Mouse (Mus musculus) ES-Bruce4 (cell line): ENCODE data around the gene Tstd1. TPM values are rescaled to one million over a fixed set of nuclear protein-coding genes. Genes with fewer than 3 reads are reported as not detected.

ENCODE experiments used
- H3K27ac ChIP-seq: 2 replicates; pipeline ENCODE4 v1.5.1; 2012; ENCODE audit warnings: low read length, inconsistent platforms; ENCODE audit not compliant: insufficient read depth
- H3K27me3 ChIP-seq: 2 replicates; pipeline ENCODE4 v1.6.1; 2012; ENCODE audit warnings: mild to moderate bottlenecking, low read length, inconsistent platforms; ENCODE audit not compliant: control insufficient read depth, poor library complexity, insufficient read depth, severe bottlenecking
- H3K36me3 ChIP-seq: 2 replicates; pipeline ENCODE4 v1.6.1; 2012; ENCODE audit warnings: inconsistent platforms, mild to moderate bottlenecking, low read length, moderate library complexity; ENCODE audit not compliant: control insufficient read depth, poor library complexity, insufficient read depth, severe bottlenecking
- H3K4me1 ChIP-seq: one replicate; pipeline ENCODE4 v1.8.1; 2011; ENCODE audit warnings: low read length; ENCODE audit not compliant: control insufficient read depth, insufficient read depth
- H3K4me3 ChIP-seq: 2 replicates; pipeline ENCODE4 v1.5.1; 2011; ENCODE audit warnings: low read depth, mild to moderate bottlenecking, low read length
- H3K9ac ChIP-seq: 2 replicates; pipeline ENCODE4 v1.6.1; 2012; ENCODE audit warnings: low read depth, mild to moderate bottlenecking, inconsistent platforms; ENCODE audit not compliant: poor library complexity, severe bottlenecking
- H3K9me3 ChIP-seq: replicated peaks from 2 replicates; pipeline ENCODE4 v1.6.1; 2012; ENCODE audit warnings: mild to moderate bottlenecking, low read length, inconsistent platforms; ENCODE audit not compliant: control insufficient read depth, poor library complexity, insufficient read depth, severe bottlenecking
- CTCF ChIP-seq: IDR thresholded peaks from one replicate; pipeline ENCODE4 v1.8.1; 2011; ENCODE audit warnings: low read depth, low read length
- EP300 ChIP-seq: IDR thresholded peaks from 2 replicates; pipeline ENCODE4 v1.6.1; 2011; ENCODE audit warnings: low read depth, low read length; ENCODE audit not compliant: insufficient read depth
- POLR2A ChIP-seq: IDR thresholded peaks from one replicate; pipeline ENCODE4 v1.8.1; 2011; ENCODE audit warnings: low read length; ENCODE audit not compliant: insufficient read depth
- polyA plus RNA-seq: library from polyadenylated mRNA; stranded (reverse); fragments of >200 nt; gene quantifications from 2 replicates; pipeline ENCODE4 v1.2.4, GENCODE M21; 2011; ENCODE audit warnings: low read depth; ENCODE audit not compliant: missing spikeins, insufficient read depth, insufficient read length

The Tstd1 gene
- polyA plus RNA-seq, 1 experiment = 9.9 TPM

GRCm38 (mm10) chr1:171411492-171411941 is 7.2 kb upstream of the Tstd1 start:
- no peaks in the 10 kb centered on the region for H3K9me3 ChIP-seq
- peaks cover 12% of the 10 kb centered on the region for H3K36me3 ChIP-seq
- H3K27me3 ChIP-seq = no peaks in the 10 kb centered on the region
- TF ChIP-seq CTCF (no peak), POLR2A (no peak), EP300 (no peak)
- H3K9ac ChIP-seq = peak overlapping the region; percentile 93
- peak overlapping the region; percentile 45; the same call in 1 of the 2 replicates for H3K27ac ChIP-seq
- H3K4me1 ChIP-seq = peaks cover 8% of the 10 kb centered on the region
- peak overlapping the region; percentile 70 for H3K4me3 ChIP-seq

GRCm38 (mm10) chr1:171412001-171412441 is 6.7 kb upstream of the Tstd1 start:
- Histone ChIP-seq H3K36me3 (peaks cover 12% of the 10 kb centered on the region), H3K27me3 (no peaks in the 10 kb centered on the region), H3K4me3 (peak overlapping the region; percentile 70), H3K9ac (peak overlapping the region; percentile 93), H3K9me3 (no peaks in the 10 kb centered on the region), H3K27ac (peak overlapping the region; percentile 45), H3K4me1 (peaks cover 8% of the 10 kb centered on the region)
- 0 out of 2 replicates have a peak, but pooled peaks have one; percentile 13 for TF ChIP-seq EP300
- TF ChIP-seq CTCF = no peak
- no peak for TF ChIP-seq POLR2A

DNA sequence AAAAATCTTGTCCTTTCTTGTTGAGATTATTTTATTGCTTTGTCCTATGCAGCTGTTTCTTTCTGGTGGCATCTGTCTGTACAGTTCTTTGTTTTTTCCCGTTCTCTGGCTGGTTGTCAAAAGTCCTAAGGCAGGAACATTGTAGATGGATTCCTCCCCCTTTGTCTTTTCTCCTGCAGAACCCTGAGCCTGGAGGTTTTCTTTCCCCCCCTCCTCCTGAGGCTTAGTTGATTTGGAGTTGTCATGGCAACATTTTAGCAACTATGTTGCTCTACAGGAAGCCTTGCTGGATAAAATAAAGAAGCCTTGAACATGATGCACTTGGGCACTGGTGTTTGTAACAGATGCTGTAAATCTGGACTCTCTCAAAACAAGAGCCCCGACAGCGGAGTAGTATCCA is 6.2 kb upstream of the Tstd1 start:
- Histone ChIP-seq H3K36me3 (peaks cover 14% of the 10 kb centered on the region), H3K27ac (peak overlapping the region; percentile 45), H3K27me3 (no peaks in the 10 kb centered on the region), H3K9me3 (no peaks in the 10 kb centered on the region), H3K4me1 (peaks cover 8% of the 10 kb centered on the region), H3K4me3 (peak overlapping the region; percentile 70; the same call in 1 of the 2 replicates), H3K9ac (peak overlapping the region; percentile 93)
- TF ChIP-seq EP300 (no peak), POLR2A (no peak), CTCF (no peak)

DNA sequence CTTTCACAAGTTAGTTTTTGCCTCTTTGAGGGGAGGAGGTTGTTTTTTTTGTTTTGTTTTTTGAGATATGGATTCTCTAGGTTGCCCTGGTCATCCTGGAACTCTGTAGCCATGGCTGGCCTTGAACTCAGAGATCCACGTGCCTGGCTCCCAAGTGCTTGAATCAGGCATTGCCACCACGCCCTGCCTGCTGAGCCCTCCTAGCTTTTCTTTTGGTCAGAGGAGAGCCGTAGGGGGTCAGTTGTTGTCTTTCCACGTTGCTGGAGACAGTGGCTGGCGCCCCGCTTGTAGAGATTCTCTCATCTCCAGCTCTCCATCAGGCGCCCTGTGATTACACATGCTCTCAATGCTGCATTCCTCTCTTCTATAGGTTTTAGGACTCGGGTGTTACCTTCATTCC is 5.1 kb upstream of the Tstd1 start:
- H3K4me1 ChIP-seq = peaks cover 8% of the 10 kb centered on the region
- peak overlapping the region; percentile 58 for H3K27ac ChIP-seq
- peak overlapping the region; percentile 11 for H3K4me3 ChIP-seq
- no peaks in the 10 kb centered on the region for H3K27me3 ChIP-seq
- no peaks in the 10 kb centered on the region for H3K9me3 ChIP-seq
- TF ChIP-seq POLR2A (no peak), EP300 (peak; percentile 65; the same call in 1 of the 2 replicates)
- H3K36me3 ChIP-seq = peaks cover 22% of the 10 kb centered on the region
- peak overlapping the region; percentile 44; the same call in 1 of the 2 replicates for H3K9ac ChIP-seq

DNA sequence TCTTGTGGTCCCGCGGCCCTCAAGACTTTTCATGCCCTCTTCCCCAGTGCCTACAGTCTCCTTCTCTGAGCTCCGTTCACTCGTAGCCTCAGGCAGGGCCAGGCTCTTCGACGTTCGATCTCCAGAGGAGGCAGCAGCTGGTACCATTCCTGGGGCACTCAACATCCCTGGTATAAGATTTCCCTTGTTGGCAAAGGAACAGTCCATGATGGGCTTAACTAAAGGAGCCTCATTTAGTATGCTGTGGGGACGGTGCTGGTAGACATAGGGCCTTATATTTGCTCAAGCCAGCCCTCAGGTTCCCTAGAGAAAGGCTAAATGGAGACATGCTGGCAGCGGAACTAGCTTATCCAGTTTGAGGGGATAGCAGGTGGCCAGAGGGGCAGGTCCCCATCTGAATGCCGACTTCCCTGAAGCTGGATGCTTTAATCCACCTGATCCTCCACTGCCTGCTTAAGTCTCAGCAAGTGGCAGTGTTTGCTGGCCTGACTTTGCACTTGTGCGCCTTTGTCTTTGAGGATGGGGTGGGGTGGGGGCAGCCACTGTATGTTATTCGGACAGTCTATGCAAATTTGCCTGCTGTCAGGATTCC is 715 bp downstream of the Tstd1 start:
- H3K4me1 ChIP-seq = peaks cover 11% of the 10 kb centered on the region

DNA sequence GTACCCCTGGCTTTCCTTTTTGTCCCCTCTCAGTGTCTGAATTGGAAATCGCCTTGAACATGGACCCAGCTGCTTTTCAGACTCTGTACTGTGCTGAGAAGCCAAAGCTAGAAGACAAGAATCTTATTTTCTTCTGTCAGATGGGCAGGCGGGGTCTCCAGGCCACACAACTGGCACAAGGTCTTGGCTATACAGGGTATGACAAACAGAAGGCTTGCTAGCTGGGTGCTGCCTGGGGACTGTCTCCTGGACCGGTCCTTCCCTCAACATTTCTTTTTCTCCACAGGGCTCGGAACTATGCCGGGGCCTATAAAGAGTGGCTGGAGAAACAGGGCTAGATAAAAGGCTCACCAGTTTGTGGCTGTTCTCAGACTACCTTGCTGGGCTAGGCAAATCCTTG is 1.2 kb downstream of the Tstd1 start:
- peak overlapping the region; percentile 82 for H3K27ac ChIP-seq
- no peaks in the 10 kb centered on the region for H3K9me3 ChIP-seq
- H3K36me3 ChIP-seq = peaks cover 22% of the 10 kb centered on the region
- H3K4me1 ChIP-seq = peaks cover 11% of the 10 kb centered on the region
- no peaks in the 10 kb centered on the region for H3K27me3 ChIP-seq
- no peak overlapping the region for H3K4me3 ChIP-seq
- H3K9ac ChIP-seq = no peak overlapping the region
- TF ChIP-seq EP300 = no peak
- no peak for TF ChIP-seq CTCF
- no peak for TF ChIP-seq POLR2A

More for the DNA sequence above, 715 bp downstream of the Tstd1 start:
- no peak overlapping the region for H3K4me3 ChIP-seq
- H3K9ac ChIP-seq = no peak overlapping the region
- H3K9me3 ChIP-seq = no peaks in the 10 kb centered on the region
- H3K36me3 ChIP-seq = peaks cover 22% of the 10 kb centered on the region
- no peaks in the 10 kb centered on the region for H3K27me3 ChIP-seq
- H3K27ac ChIP-seq = peak overlapping the region; percentile 82
- TF ChIP-seq CTCF (no peak), EP300 (peak; percentile 78), POLR2A (no peak)
